19 mouse cellular contexts compared by ENCODE assay signal in genomic region chr12:3813138-3813537, GRCm38 (mm10).
"Had no signal": no experiment of that assay in that cellular context is flagged by ENCODE, and none has a peak within 500 bp of the region (broad histone marks: within the 10 kb centered on the region; RNA-seq: fewer than 3 reads in every experiment).

No protein-coding gene starts in this region.

- H3K9me3 ChIP-seq: midbrain, embryonic 10.5 days; midbrain, embryonic 12.5 days; neural tube, embryonic 13.5 days; neural tube, embryonic 15.5 days; stomach, embryonic 15.5 days had no signal

- H3K9ac ChIP-seq: lung, embryonic 14.5 days; midbrain, embryonic 12.5 days; neural tube, embryonic 13.5 days; neural tube, embryonic 15.5 days; stomach, embryonic 15.5 days had no signal

- H3K27ac ChIP-seq: midbrain, embryonic 10.5 days; midbrain, embryonic 12.5 days; neural tube, embryonic 13.5 days; neural tube, embryonic 15.5 days had no signal

- ATAC-seq: midbrain, embryonic 16.5 days had no signal

- H3K27me3 ChIP-seq: neural tube, embryonic 13.5 days; neural tube, embryonic 15.5 days; stomach, embryonic 15.5 days had no signal

- DNase-seq: lung, adult 18-20 months; lung, embryonic 14.5 days; lung, postnatal 10 days; lung, postnatal 4 days; midbrain, embryonic 14.5 days; retina, postnatal 1 day; right cerebral cortex, adult 18-20 months; right cerebral cortex, postnatal 25 days; right cerebral cortex, postnatal 4 days; thymus, adult 2 months; thymus, postnatal 25 days; thymus, postnatal 4 days had no signal

- H3K36me3 ChIP-seq: midbrain, embryonic 10.5 days; midbrain, embryonic 12.5 days; neural tube, embryonic 13.5 days; neural tube, embryonic 15.5 days had no signal

- H3K4me3 ChIP-seq: midbrain, embryonic 10.5 days; midbrain, embryonic 12.5 days; myocyte; neural tube, embryonic 13.5 days; neural tube, embryonic 15.5 days; stomach, embryonic 15.5 days had no signal

- H3K4me2 ChIP-seq: lung, embryonic 14.5 days; midbrain, embryonic 12.5 days; neural tube, embryonic 13.5 days; neural tube, embryonic 15.5 days; stomach, embryonic 15.5 days had no signal
